Mouse (Mus musculus): ENCODE results near the gene Bfsp2.

DNA sequence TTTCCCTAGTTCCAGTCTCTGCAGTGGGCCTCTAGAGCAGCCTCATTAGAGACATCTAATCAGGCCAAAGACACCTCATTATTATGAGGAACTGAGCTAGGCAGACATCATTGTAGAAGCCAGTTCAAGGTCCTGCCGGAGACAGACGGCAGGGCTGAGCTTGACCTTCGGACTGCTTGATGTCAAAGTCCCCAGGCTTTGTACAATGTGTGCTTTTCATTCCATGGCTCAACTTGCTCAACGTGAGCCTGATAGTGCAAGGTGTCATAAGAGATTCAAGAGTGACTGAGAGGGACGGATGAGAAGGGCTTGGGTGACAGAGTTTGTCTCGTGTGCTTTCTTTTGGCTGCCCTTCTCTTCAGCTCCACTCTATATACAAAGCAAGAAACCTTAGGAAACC lies 4.8 kb downstream of the Bfsp2 start:
- TF ChIP-seq CTCF (IDR thresholded peaks at IDR 0.05; ENCODE audit: low read depth) = no peak
- no peak for TF ChIP-seq EP300 (optimal IDR thresholded peaks at IDR 0.05)

All from stomach, postnatal 0 days (tissue).